Mouse (Mus musculus) hindbrain, embryonic 14.5 days (tissue): Measurements from ENCODE around the gene Abca15. TPM values are rescaled to one million over a fixed set of nuclear protein-coding genes. Genes with fewer than 3 reads are reported as not detected.
A peak's percentile ranks its signal among the peaks of the same experiment; 100 is the strongest.
"Not testable (repeated sequence)": the region's sequence is repeated elsewhere in the genome, so short reads cannot be mapped to it uniquely, and the experiment has no call there.

Source experiments
- ATAC-seq: fragments of 200-750 bp; cut with Nextera tagmentation; 2 replicates; pipeline ENCODE4 v1.8.0; 2017; ENCODE audit warnings: moderate number of reproducible peaks, mild to moderate bottlenecking, moderate TSS enrichment, moderate library complexity; ENCODE audit not compliant: low FRiP score
- DNase-seq: peaks from one replicate; pipeline ENCODE4 v3.0.0-alpha.2; 2015; ENCODE audit warnings: low spot score
- H3K27ac ChIP-seq: fragments of 300-500 bp; sonication (generic); 2 replicates; pipeline ENCODE4 v1.5.1; 2014; ENCODE audit warnings: mild to moderate bottlenecking, moderate library complexity
- H3K27me3 ChIP-seq: fragments of 300-500 bp; sonication (generic); 2 replicates; pipeline ENCODE4 v1.6.1; 2014; ENCODE audit warnings: mild to moderate bottlenecking, low read length, mixed read lengths; ENCODE audit not compliant: control insufficient read depth, insufficient read depth
- H3K36me3 ChIP-seq: fragments of 300-500 bp; sonication (generic); replicated peaks from 2 replicates; pipeline ENCODE4 v1.6.1; 2014; ENCODE audit not compliant: control insufficient read depth, insufficient read depth
- H3K4me1 ChIP-seq: fragments of 300-500 bp; sonication (generic); replicated peaks from 2 replicates; pipeline ENCODE4 v1.6.1; 2014; ENCODE audit warnings: antibody characterized with exemption, low read length, mixed read lengths; ENCODE audit not compliant: control insufficient read depth, insufficient read depth
- H3K4me2 ChIP-seq: fragments of 300-500 bp; sonication (generic); replicated peaks from 2 replicates; pipeline ENCODE4 v1.6.1; 2014; ENCODE audit warnings: mild to moderate bottlenecking, moderate library complexity
- H3K4me3 ChIP-seq: fragments of 300-500 bp; sonication (generic); replicated peaks from 2 replicates; pipeline ENCODE4 v1.5.1; 2014; ENCODE audit warnings: mild to moderate bottlenecking, low read length
- H3K9ac ChIP-seq: fragments of 300-500 bp; sonication (generic); 2 replicates; pipeline ENCODE4 v1.6.1; 2014
- H3K9me3 ChIP-seq: fragments of 300-500 bp; sonication (generic); 2 replicates; pipeline ENCODE4 v1.6.1; 2016; ENCODE audit warnings: low read length; ENCODE audit not compliant: control insufficient read depth
- WGBS: fragments of 180-500 bp; shearing (Covaris S2); extraction: QIAGEN DNeasy Blood & Tissue Kit; methylation state at CpG from one replicate; pipeline ENCODE4 v1.1.7; 2014; 5-methylcytosine and 5-hydroxymethylcytosine counted together
- polyA plus RNA-seq: library from polyadenylated mRNA; unstranded; fragments of >200 nt; fragmentation: Nextera tagmentation; extraction: Ambion mirVana; gene quantifications from 2 replicates; pipeline ENCODE4 v1.2.1, GENCODE M21; 2014

Abca15 gene
- 0.10 TPM in 1 of 2 replicates, not detected in the other for polyA plus RNA-seq

GRCm38 (mm10) chr7:120328087-120328793 lies at the start of gene Abca15:
Abca15 (plus strand) TSS chr7:120328670.
- H3K27me3 ChIP-seq, result no peaks in the 10 kb centered on the region
- peaks cover 7% of the 10 kb centered on the region; the same call in 1 of the 2 replicates for H3K4me1 ChIP-seq
- ATAC-seq (peak; percentile 21; the same call in 1 of the 2 replicates), DNase-seq (no peak)
- no peaks in the 10 kb centered on the region for H3K36me3 ChIP-seq
- H3K9me3 ChIP-seq, result no peaks in the 10 kb centered on the region
- H3K27ac ChIP-seq, result no peak within 1 kb of the TSS
- H3K9ac ChIP-seq, result peak within 1 kb of the TSS; percentile 36; the same call in 1 of the 2 replicates
- 86% methylated on average over 22 of the region's 22 CpGs for WGBS
- H3K4me3 ChIP-seq, result 0 out of 2 replicates have a peak within 1 kb of the TSS, but pooled peaks have one; percentile 23
- peak within 1 kb of the TSS; percentile 57 for H3K4me2 ChIP-seq

GRCm38 (mm10) chr7:120285286-120285685 lies 43.2 kb upstream of the Abca15 start:
- Histone ChIP-seq H3K9ac (no peak overlapping the region), H3K4me1 (no peaks in the 10 kb centered on the region), H3K27me3 (no peaks in the 10 kb centered on the region), H3K27ac (no peak overlapping the region), H3K36me3 (no peaks in the 10 kb centered on the region), H3K4me3 (no peak overlapping the region), H3K9me3 (no peaks in the 10 kb centered on the region), H3K4me2 (no peak overlapping the region)
- 78% methylated on average over 3 of the region's 3 CpGs for WGBS
- DNase-seq (no peak), ATAC-seq (no peak)

GRCm38 (mm10) chr7:120316086-120316485 lies 12.4 kb upstream of the Abca15 start:
- no peaks in the 10 kb centered on the region for H3K36me3 ChIP-seq
- ATAC-seq (no peak), DNase-seq (no peak)
- no peaks in the 10 kb centered on the region for H3K9me3 ChIP-seq
- 85% methylated on average over 1 of the region's 1 CpGs for WGBS
- no peak overlapping the region for H3K27ac ChIP-seq
- H3K4me1 ChIP-seq, result no peaks in the 10 kb centered on the region
- H3K4me2 ChIP-seq, result no peak overlapping the region
- H3K9ac ChIP-seq, result no peak overlapping the region
- no peak overlapping the region for H3K4me3 ChIP-seq
- no peaks in the 10 kb centered on the region for H3K27me3 ChIP-seq

- H3K36me3 ChIP-seq, result no peaks in the 10 kb centered on the region
- ATAC-seq (no peak), DNase-seq (no peak)
- H3K4me1 ChIP-seq, result peaks cover 6% of the 10 kb centered on the region; the same call in 1 of the 2 replicates
- H3K4me2 ChIP-seq, result no peak overlapping the region
- no peak overlapping the region for H3K9ac ChIP-seq
- 54% methylated on average over 4 of the region's 4 CpGs for WGBS
- H3K27ac ChIP-seq, result no peak overlapping the region
- no peaks in the 10 kb centered on the region for H3K9me3 ChIP-seq
- H3K27me3 ChIP-seq, result no peaks in the 10 kb centered on the region
- no peak overlapping the region for H3K4me3 ChIP-seq
These were observed 5.5 kb upstream of the Abca15 start for GRCm38 (mm10) chr7:120322963-120323362.

GRCm38 (mm10) chr7:120325911-120326310 lies 2.6 kb upstream of the Abca15 start:
- 84% methylated on average over 2 of the region's 2 CpGs for WGBS
- not testable (repeated sequence) for DNase-seq, H3K4me1 ChIP-seq, H3K4me3 ChIP-seq, H3K27me3 ChIP-seq, H3K4me2 ChIP-seq, H3K27ac ChIP-seq, H3K9me3 ChIP-seq, H3K9ac ChIP-seq, H3K36me3 ChIP-seq, ATAC-seq

- no peaks in the 10 kb centered on the region for H3K27me3 ChIP-seq
- ATAC-seq, result peak; percentile 57; the same call in 1 of the 2 replicates
- DNase-seq, result peak; percentile 70
- no peak overlapping the region for H3K27ac ChIP-seq
- no peaks in the 10 kb centered on the region for H3K9me3 ChIP-seq
- H3K9ac ChIP-seq, result peak overlapping the region; percentile 36; the same call in 1 of the 2 replicates
- H3K36me3 ChIP-seq, result no peaks in the 10 kb centered on the region
- H3K4me3 ChIP-seq, result peak overlapping the region; percentile 23
- WGBS, result 19% methylated on average over 22 of the region's 22 CpGs
- H3K4me1 ChIP-seq, result peaks cover 7% of the 10 kb centered on the region; the same call in 1 of the 2 replicates
- peak overlapping the region; percentile 57 for H3K4me2 ChIP-seq
These were observed 1.0 kb upstream of the Abca15 start for GRCm38 (mm10) chr7:120327220-120328073.

- 35% methylated on average over 13 of the region's 13 CpGs for WGBS
- Histone ChIP-seq H3K36me3 (no peaks in the 10 kb centered on the region), H3K27me3 (no peaks in the 10 kb centered on the region), H3K9ac (no peak overlapping the region), H3K4me1 (no peaks in the 10 kb centered on the region), H3K4me3 (no peak overlapping the region), H3K9me3 (no peaks in the 10 kb centered on the region), H3K4me2 (no peak overlapping the region), H3K27ac (no peak overlapping the region)
- ATAC-seq (no peak), DNase-seq (no peak)
These were observed 32.7 kb downstream of the Abca15 start for GRCm38 (mm10) chr7:120361159-120361558.

GRCm38 (mm10) chr7:120409447-120409846 lies 81.0 kb downstream of the Abca15 start, which contains the start of gene Abca16:
Abca16 (plus strand) TSS chr7:120409647.
- WGBS, result 81% methylated on average over 10 of the region's 10 CpGs
- Histone ChIP-seq H3K27ac (no peak within 1 kb of the TSS), H3K36me3 (no peaks in the 10 kb centered on the region), H3K9ac (no peak within 1 kb of the TSS), H3K4me1 (no peaks in the 10 kb centered on the region), H3K4me2 (no peak within 1 kb of the TSS), H3K9me3 (no peaks in the 10 kb centered on the region), H3K4me3 (no peak within 1 kb of the TSS), H3K27me3 (no peaks in the 10 kb centered on the region)
- DNase-seq (no peak), ATAC-seq (no peak)

- no peak overlapping the region for H3K4me2 ChIP-seq
- ATAC-seq (no peak), DNase-seq (no peak)
- H3K36me3 ChIP-seq, result no peaks in the 10 kb centered on the region
- no peaks in the 10 kb centered on the region for H3K9me3 ChIP-seq
- H3K4me3 ChIP-seq, result no peak overlapping the region
- no peaks in the 10 kb centered on the region for H3K27me3 ChIP-seq
- H3K27ac ChIP-seq, result no peak overlapping the region
- 90% methylated on average over 1 of the region's 1 CpGs for WGBS
- H3K9ac ChIP-seq, result no peak overlapping the region
- H3K4me1 ChIP-seq, result no peaks in the 10 kb centered on the region
These were observed 83.9 kb downstream of the Abca15 start for GRCm38 (mm10) chr7:120412391-120412790.
